Mouse (Mus musculus) stomach, embryonic 15.5 days (tissue): ENCODE results near the gene Tmem101. TPM values are rescaled to one million over a fixed set of nuclear protein-coding genes. Genes with fewer than 3 reads are reported as not detected.

Experiments used
- ATAC-seq: fragments of 200-750 bp; cut with Nextera tagmentation; 2 replicates; pipeline ENCODE4 v1.8.0; 2017; ENCODE audit warnings: low read depth, moderate number of reproducible peaks, moderate TSS enrichment; ENCODE audit not compliant: insufficient read depth, low FRiP score
- H3K27ac ChIP-seq: fragments of 300-500 bp; sonication (generic); 2 replicates; pipeline ENCODE4 v1.5.1; 2015; ENCODE audit warnings: mild to moderate bottlenecking, inconsistent platforms
- H3K27me3 ChIP-seq: fragments of 300-500 bp; sonication (generic); replicated peaks from 2 replicates; pipeline ENCODE4 v1.6.1; 2015; ENCODE audit warnings: inconsistent platforms
- H3K36me3 ChIP-seq: fragments of 300-500 bp; sonication (generic); 2 replicates; pipeline ENCODE4 v1.6.1; 2015; ENCODE audit warnings: inconsistent platforms
- H3K4me1 ChIP-seq: fragments of 300-500 bp; sonication (generic); 2 replicates; pipeline ENCODE4 v1.6.1; 2015; ENCODE audit warnings: inconsistent platforms
- H3K4me2 ChIP-seq: fragments of 300-500 bp; sonication (generic); 2 replicates; pipeline ENCODE4 v1.6.1; 2015; ENCODE audit warnings: mild to moderate bottlenecking, inconsistent platforms
- H3K4me3 ChIP-seq: fragments of 300-500 bp; sonication (generic); replicated peaks from 2 replicates; pipeline ENCODE4 v1.5.1; 2015; ENCODE audit warnings: inconsistent platforms
- H3K9ac ChIP-seq: fragments of 300-500 bp; sonication (generic); 2 replicates; pipeline ENCODE4 v1.6.1; 2015; ENCODE audit warnings: inconsistent platforms
- H3K9me3 ChIP-seq: fragments of 300-500 bp; sonication (generic); 2 replicates; pipeline ENCODE4 v1.6.1; 2016; ENCODE audit warnings: inconsistent platforms
- WGBS: fragments of 180-500 bp; shearing (Covaris S2); methylation state at CpG from one replicate; pipeline ENCODE4 v1.1.7; 2015; 5-methylcytosine and 5-hydroxymethylcytosine counted together
- polyA plus RNA-seq: library from polyadenylated mRNA; unstranded; fragments of >200 nt; fragmentation: Nextera tagmentation; extraction: Ambion mirVana; gene quantifications from 2 replicates; pipeline ENCODE4 v1.2.1, GENCODE M21; 2015

The Tmem101 gene
- 28.0 and 28.3 TPM in 2 replicates for polyA plus RNA-seq

GRCm38 (mm10) chr11:102156039-102156785 lies at the start of gene Tmem101:
Gene Tmem101, minus strand, starts transcription at chr11:102156404.
- peak; percentile 85 for ATAC-seq
- no peaks in the 10 kb centered on the region for H3K9me3 ChIP-seq
- peak within 1 kb of the TSS; percentile 88 for H3K4me2 ChIP-seq
- H3K36me3 ChIP-seq = no peaks in the 10 kb centered on the region
- H3K27ac ChIP-seq = peak within 1 kb of the TSS; percentile 63
- peaks cover 9% of the 10 kb centered on the region for H3K4me1 ChIP-seq
- H3K9ac ChIP-seq = peak within 1 kb of the TSS; percentile 45
- under 1% methylated on average over 37 of the region's 37 CpGs for WGBS
- no peaks in the 10 kb centered on the region for H3K27me3 ChIP-seq
- peak within 1 kb of the TSS; percentile 70 for H3K4me3 ChIP-seq

- WGBS = 70% methylated on average over 12 of the region's 12 CpGs
- 0 out of 2 replicates have a peak, but pooled peaks have one; percentile 28 for ATAC-seq
- Histone ChIP-seq H3K36me3 (peaks cover 59% of the 10 kb centered on the region), H3K4me3 (no peak overlapping the region), H3K27me3 (no peaks in the 10 kb centered on the region), H3K4me2 (no peak overlapping the region), H3K4me1 (no peaks in the 10 kb centered on the region), H3K9ac (no peak overlapping the region), H3K27ac (no peak overlapping the region), H3K9me3 (no peaks in the 10 kb centered on the region)
Observed at GRCm38 (mm10) chr11:102201408-102201821, 45.2 kb upstream of the Tmem101 start.

GRCm38 (mm10) chr11:102199856-102200255 lies 43.7 kb upstream of the Tmem101 start:
- no peaks in the 10 kb centered on the region for H3K27me3 ChIP-seq
- ATAC-seq = no peak
- no peak overlapping the region for H3K4me3 ChIP-seq
- H3K27ac ChIP-seq = no peak overlapping the region
- no peaks in the 10 kb centered on the region for H3K9me3 ChIP-seq
- H3K4me1 ChIP-seq = no peaks in the 10 kb centered on the region
- H3K4me2 ChIP-seq = no peak overlapping the region
- H3K9ac ChIP-seq = no peak overlapping the region
- WGBS = 56% methylated on average over 9 of the region's 9 CpGs
- peaks cover 70% of the 10 kb centered on the region for H3K36me3 ChIP-seq

- no peak overlapping the region for H3K4me3 ChIP-seq
- peaks cover 64% of the 10 kb centered on the region for H3K36me3 ChIP-seq
- H3K4me2 ChIP-seq = no peak overlapping the region
- H3K4me1 ChIP-seq = no peaks in the 10 kb centered on the region
- no peak overlapping the region for H3K9ac ChIP-seq
- no peaks in the 10 kb centered on the region for H3K9me3 ChIP-seq
- H3K27ac ChIP-seq = no peak overlapping the region
- 65% methylated on average over 6 of the region's 6 CpGs for WGBS
- H3K27me3 ChIP-seq = no peaks in the 10 kb centered on the region
- ATAC-seq = no peak
Observed at GRCm38 (mm10) chr11:102198245-102198644, 42.0 kb upstream of the Tmem101 start.

GRCm38 (mm10) chr11:102196018-102196797 lies 40.0 kb upstream of the Tmem101 start:
- ATAC-seq = peak; percentile 57
- H3K27ac ChIP-seq = no peak overlapping the region
- no peak overlapping the region for H3K9ac ChIP-seq
- no peak overlapping the region for H3K4me3 ChIP-seq
- H3K4me1 ChIP-seq = peaks cover 1% of the 10 kb centered on the region; the same call in 1 of the 2 replicates
- no peaks in the 10 kb centered on the region for H3K27me3 ChIP-seq
- H3K9me3 ChIP-seq = no peaks in the 10 kb centered on the region
- 75% methylated on average over 21 of the region's 21 CpGs for WGBS
- H3K36me3 ChIP-seq = peaks cover 55% of the 10 kb centered on the region
- no peak overlapping the region for H3K4me2 ChIP-seq

GRCm38 (mm10) chr11:102193657-102194440 lies 37.6 kb upstream of the Tmem101 start:
- Histone ChIP-seq H3K4me1 (peaks cover 17% of the 10 kb centered on the region; the same call in 1 of the 2 replicates), H3K27ac (no peak overlapping the region), H3K4me2 (no peak overlapping the region), H3K9me3 (no peaks in the 10 kb centered on the region), H3K4me3 (no peak overlapping the region), H3K36me3 (peaks cover 37% of the 10 kb centered on the region), H3K9ac (no peak overlapping the region), H3K27me3 (no peaks in the 10 kb centered on the region)
- WGBS = 87% methylated on average over 9 of the region's 9 CpGs
- ATAC-seq = no peak

- Histone ChIP-seq H3K9ac (no peak overlapping the region), H3K4me2 (peak overlapping the region; percentile 91), H3K27me3 (no peaks in the 10 kb centered on the region), H3K4me1 (peaks cover 19% of the 10 kb centered on the region; the same call in 1 of the 2 replicates), H3K4me3 (no peak overlapping the region), H3K36me3 (peaks cover 12% of the 10 kb centered on the region; the same call in 1 of the 2 replicates), H3K27ac (0 out of 2 replicates have a peak overlapping the region, but pooled peaks have one; percentile 26), H3K9me3 (no peaks in the 10 kb centered on the region)
- no peak for ATAC-seq
- WGBS = 45% methylated on average over 4 of the region's 4 CpGs
Observed at GRCm38 (mm10) chr11:102190848-102191247, 34.6 kb upstream of the Tmem101 start.

- H3K36me3 ChIP-seq = peaks cover 4% of the 10 kb centered on the region; the same call in 1 of the 2 replicates
- peak within 1 kb of the TSS; percentile 81 for H3K27ac ChIP-seq
- no peaks in the 10 kb centered on the region for H3K9me3 ChIP-seq
- peak within 1 kb of the TSS; percentile 91 for H3K4me2 ChIP-seq
- ATAC-seq = peak; percentile 71
- H3K4me3 ChIP-seq = peak within 1 kb of the TSS; percentile 59
- peak within 1 kb of the TSS; percentile 38 for H3K9ac ChIP-seq
- 1% methylated on average over 50 of the region's 50 CpGs for WGBS
- H3K4me1 ChIP-seq = peaks cover 19% of the 10 kb centered on the region; the same call in 1 of the 2 replicates
- H3K27me3 ChIP-seq = no peaks in the 10 kb centered on the region
Observed at GRCm38 (mm10) chr11:102189461-102190436, 33.5 kb upstream of the Tmem101 start, which contains the start of gene G6pc3. Gene G6pc3, plus strand, starts transcription at chr11:102189620.

GRCm38 (mm10) chr11:102188980-102189379 lies 32.8 kb upstream of the Tmem101 start:
- H3K9ac ChIP-seq = no peak overlapping the region

GRCm38 (mm10) chr11:102186235-102186634 lies 30.0 kb upstream of the Tmem101 start:
- Histone ChIP-seq H3K27me3 (no peaks in the 10 kb centered on the region), H3K9me3 (no peaks in the 10 kb centered on the region), H3K27ac (peak overlapping the region; percentile 16; the same call in 1 of the 2 replicates), H3K4me1 (peaks cover 21% of the 10 kb centered on the region), H3K9ac (no peak overlapping the region), H3K4me3 (no peak overlapping the region), H3K36me3 (0 out of 2 replicates have a peak, but pooled peaks cover 4% of the 10 kb centered on the region), H3K4me2 (no peak overlapping the region)
- WGBS = 50% methylated on average over 1 of the region's 1 CpGs
- ATAC-seq = no peak

More at GRCm38 (mm10) chr11:102188980-102189379, 32.8 kb upstream of the Tmem101 start:
- Histone ChIP-seq H3K27ac (peak overlapping the region; percentile 81; the same call in 1 of the 2 replicates), H3K36me3 (no peaks in the 10 kb centered on the region), H3K9me3 (no peaks in the 10 kb centered on the region), H3K4me3 (peak overlapping the region; percentile 59), H3K4me1 (peaks cover 19% of the 10 kb centered on the region; the same call in 1 of the 2 replicates), H3K4me2 (peak overlapping the region; percentile 91), H3K27me3 (no peaks in the 10 kb centered on the region)
- 57% methylated on average over 6 of the region's 6 CpGs for WGBS
- ATAC-seq = no peak
